In the genomic region with DNA sequence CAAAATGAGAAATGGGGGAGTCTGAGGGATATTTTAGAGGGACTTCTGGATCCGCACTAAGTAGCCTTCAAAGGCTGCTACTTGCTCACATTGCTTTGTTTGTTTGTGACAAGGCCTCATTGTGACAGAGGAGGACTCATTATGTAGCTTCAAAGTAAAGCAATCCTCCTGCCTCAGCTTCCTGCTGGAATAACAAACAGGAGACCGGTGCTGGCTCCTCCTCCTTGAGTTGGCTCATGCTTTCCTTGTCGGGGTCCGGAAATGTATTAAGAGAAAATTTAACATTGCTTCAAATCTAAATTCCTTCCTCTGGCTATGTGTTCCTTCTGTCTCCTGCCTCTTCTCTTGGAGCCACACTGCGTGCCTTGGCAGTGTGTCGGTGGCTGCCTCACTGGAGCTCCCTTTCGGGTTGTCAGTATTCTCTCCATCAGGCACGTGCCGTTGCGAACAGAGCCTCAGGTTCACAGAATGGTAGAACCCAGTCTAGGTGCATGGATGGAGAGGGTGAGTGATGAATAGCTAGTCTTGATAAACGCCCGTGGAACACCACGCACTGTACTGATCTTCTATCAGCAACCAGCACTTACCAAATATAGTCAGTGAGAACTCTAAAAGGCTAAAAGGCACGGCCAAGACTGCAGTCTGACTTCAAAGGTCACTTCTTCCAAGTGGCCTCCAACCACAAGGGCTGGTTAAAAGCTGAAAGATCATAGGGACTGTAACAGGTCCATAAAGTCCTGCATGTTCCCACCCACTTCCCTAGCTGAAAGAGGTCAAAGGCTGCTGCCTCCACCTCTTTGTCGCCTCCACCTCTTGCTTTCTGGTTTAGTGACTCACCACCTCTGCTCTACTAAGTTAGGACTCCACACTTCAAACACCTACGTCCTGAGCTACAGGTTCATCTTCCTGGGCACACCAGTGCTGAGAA, we compare ENCODE assay signal across 8 mouse cellular contexts. TPM values are rescaled to one million over a fixed set of nuclear protein-coding genes. Genes with fewer than 3 reads are reported as not detected.
DNase-seq lines count a peak whose midpoint lies in the region; ATAC-seq and TF ChIP-seq lines count a peak whose summit lies in the region.

No protein-coding gene starts in this region.

- peaks cover 73% of the 10 kb centered on the region for H3K4me1 ChIP-seq in E14TG2a.4 (replicated peaks; ENCODE audit: low read depth, low read length)
- H3K4me1 ChIP-seq in forebrain, embryonic 16.5 days (replicated peaks; ENCODE audit: control insufficient read depth, insufficient read depth, low read length): peaks cover 36% of the 10 kb centered on the region
- H3K4me1 ChIP-seq in liver, embryonic 11.5 days (replicated peaks; ENCODE audit: control insufficient read depth, insufficient read depth, low read length): peaks cover 84% of the 10 kb centered on the region
- H3K4me1 ChIP-seq in stomach, postnatal 0 days (replicated peaks; ENCODE audit: control insufficient read depth, insufficient read depth): peaks cover 11% of the 10 kb centered on the region

- H3K36me3 ChIP-seq in E14TG2a.4 (ENCODE audit: insufficient read depth, low read length): 0 out of 2 replicates have a peak, but pooled peaks cover 2% of the 10 kb centered on the region
- H3K36me3 ChIP-seq in forebrain, embryonic 16.5 days (ENCODE audit: control insufficient read depth, insufficient read depth): no peaks in the 10 kb centered on the region
- no peaks in the 10 kb centered on the region for H3K36me3 ChIP-seq in liver, embryonic 11.5 days (ENCODE audit: control insufficient read depth, insufficient read depth, low read length)
- H3K36me3 ChIP-seq in stomach, postnatal 0 days (ENCODE audit: control insufficient read depth, insufficient read depth, low read length): no peaks in the 10 kb centered on the region

- peak overlapping the region; percentile 47; the same call in 1 of the 2 replicates for H3K9ac ChIP-seq in forebrain, embryonic 16.5 days (replicated peaks; ENCODE audit: low read depth, low read length)
- H3K9ac ChIP-seq in liver, embryonic 11.5 days (ENCODE audit: low read depth, low read length): peak overlapping the region; percentile 59
- peak overlapping the region; percentile 4; the same call in 1 of the 2 replicates for H3K9ac ChIP-seq in stomach, postnatal 0 days (ENCODE audit: low read length)

- no peak for DNase-seq in gastrocnemius, adult 2 months
- DNase-seq in gastrocnemius, postnatal 10 days: no peak
- DNase-seq in liver, embryonic 11.5 days (ENCODE audit: low spot score): no peak
- DNase-seq in stomach, postnatal 0 days (ENCODE audit: low spot score): peak; percentile 64
- DNase-seq in right cerebral cortex, postnatal 10 days (ENCODE audit: low spot score in 2 of 2): no peak
- DNase-seq in urinary bladder, postnatal 36 days (ENCODE audit: low spot score in 2 of 2): no peak

- WGBS in forebrain, embryonic 16.5 days: 83% methylated on average over 16 of the region's 16 CpGs
- 70% methylated on average over 16 of the region's 16 CpGs for WGBS in liver, embryonic 11.5 days
- WGBS in stomach, postnatal 0 days: 75% methylated on average over 16 of the region's 16 CpGs

- H3K27me3 ChIP-seq in E14TG2a.4 (ENCODE audit: insufficient read depth, low read length): no peaks in the 10 kb centered on the region
- H3K27me3 ChIP-seq in forebrain, embryonic 16.5 days (replicated peaks; ENCODE audit: control insufficient read depth, insufficient read depth, low read length): no peaks in the 10 kb centered on the region
- H3K27me3 ChIP-seq in liver, embryonic 11.5 days (replicated peaks; ENCODE audit: control insufficient read depth, insufficient read depth, low read length): no peaks in the 10 kb centered on the region
- no peaks in the 10 kb centered on the region for H3K27me3 ChIP-seq in stomach, postnatal 0 days (ENCODE audit: control insufficient read depth, insufficient read depth, low read length)

- peak overlapping the region; percentile 89 for H3K4me3 ChIP-seq in gastrocnemius, adult 2 months
- peak overlapping the region; percentile 73 for H3K4me3 ChIP-seq in E14TG2a.4 (replicated peaks; ENCODE audit: low read length)
- peak overlapping the region; percentile 83 for H3K4me3 ChIP-seq in forebrain, embryonic 16.5 days (replicated peaks; ENCODE audit: low read length)
- peak overlapping the region; percentile 89 for H3K4me3 ChIP-seq in liver, embryonic 11.5 days (ENCODE audit: low read depth, low read length)
- peak overlapping the region; percentile 6; the same call in 1 of the 2 replicates for H3K4me3 ChIP-seq in stomach, postnatal 0 days (ENCODE audit: low read depth, low read length)

- intact Hi-C loops in gastrocnemius, adult 2 months (cut with DNase I): no loop called here

- H3K27ac ChIP-seq in gastrocnemius, adult 2 months: peak overlapping the region; percentile 60
- H3K27ac ChIP-seq in forebrain, embryonic 16.5 days (ENCODE audit: low read length): peak overlapping the region; percentile 49; the same call in 1 of the 2 replicates
- peak overlapping the region; percentile 53 for H3K27ac ChIP-seq in liver, embryonic 11.5 days (ENCODE audit: low read depth, low read length)
- H3K27ac ChIP-seq in stomach, postnatal 0 days (replicated peaks): peak overlapping the region; percentile 8

- TF ChIP-seq EP300 in stomach, postnatal 0 days (optimal IDR thresholded peaks at IDR 0.05): no peak

- H3K9me3 ChIP-seq in E14TG2a.4 (ENCODE audit: low read length): no peaks in the 10 kb centered on the region
- H3K9me3 ChIP-seq in forebrain, embryonic 16.5 days (ENCODE audit: control insufficient read depth, low read length): no peaks in the 10 kb centered on the region
- H3K9me3 ChIP-seq in liver, embryonic 11.5 days (ENCODE audit: control insufficient read depth, low read length): no peaks in the 10 kb centered on the region
- H3K9me3 ChIP-seq in stomach, postnatal 0 days (ENCODE audit: control insufficient read depth, low read length): no peaks in the 10 kb centered on the region

- ATAC-seq in forebrain, embryonic 16.5 days: no peak
- ATAC-seq in liver, embryonic 11.5 days (replicated peaks; ENCODE audit: low FRiP score): no peak; the same call in 1 of the 2 replicates
- peak; percentile 69 for ATAC-seq in stomach, postnatal 0 days (ENCODE audit: low FRiP score, low TSS enrichment)

- no peak for TF ChIP-seq CTCF in gastrocnemius, adult 2 months (IDR thresholded peaks at IDR 0.05)
- no peak for TF ChIP-seq CTCF in E14TG2a.4 (conservative IDR thresholded peaks at IDR 0.05; ENCODE audit: low read length)
- no peak for TF ChIP-seq CTCF in stomach, postnatal 0 days (IDR thresholded peaks at IDR 0.05; ENCODE audit: low read depth)

- peak overlapping the region; percentile 76 for H3K4me2 ChIP-seq in forebrain, embryonic 16.5 days (ENCODE audit: low read length)
- peak overlapping the region; percentile 95 for H3K4me2 ChIP-seq in liver, embryonic 11.5 days
- peak overlapping the region; percentile 32 for H3K4me2 ChIP-seq in stomach, postnatal 0 days (replicated peaks; ENCODE audit: low read depth)

RNA-seq across cellular contexts. Expression of a gene that starts 0.9 kb away (rescaled TPM):
- total RNA-seq in gastrocnemius, adult 2 months (2021): 1 to 10 TPM; 4.3 to 6.4 TPM
- 10 to 100 TPM; 14.4 to 18.6 TPM for total RNA-seq in gastrocnemius, postnatal 10 days (2021)
- polyA plus RNA-seq in forebrain, embryonic 16.5 days (2015; fragmentation: Nextera tagmentation; extraction: Ambion mirVana): 23.1 and 26.9 TPM in 2 replicates
- polyA plus RNA-seq in liver, embryonic 11.5 days (2014; fragmentation: Nextera tagmentation; extraction: Ambion mirVana): 11.5 and 13.4 TPM in 2 replicates
- 24.6 and 27.5 TPM in 2 replicates for polyA plus RNA-seq in stomach, postnatal 0 days (2015; fragmentation: Nextera tagmentation; extraction: Ambion mirVana)

Comparison
In these comparisons a context has a peak if more than half of its experiments do, and no peak if none do; other contexts are left out.
1. H3K27ac ChIP-seq: peak in every context shown above with its lines; median percentile 60 in gastrocnemius, adult 2 months; 53 in liver, embryonic 11.5 days; 49 in forebrain, embryonic 16.5 days; 8 in stomach, postnatal 0 days.
2. H3K4me3 ChIP-seq: peak in every context shown above with its lines; median percentile 89 in gastrocnemius, adult 2 months; 89 in liver, embryonic 11.5 days; 83 in forebrain, embryonic 16.5 days; 73 in E14TG2a.4; 6 in stomach, postnatal 0 days.
3. H3K4me2 ChIP-seq: peak in every context shown above with its lines; median percentile 95 in liver, embryonic 11.5 days; 76 in forebrain, embryonic 16.5 days; 32 in stomach, postnatal 0 days.
4. H3K9ac ChIP-seq: peak in every context shown above with its lines; median percentile 59 in liver, embryonic 11.5 days; 47 in forebrain, embryonic 16.5 days; 4 in stomach, postnatal 0 days.